Mouse (Mus musculus): Measurements from ENCODE around the gene Parl.

- TF ChIP-seq POLR2A (IDR thresholded peaks at IDR 0.05; ENCODE audit: control insufficient read depth, extremely low read depth, insufficient read depth, low read length, poor library complexity): no peak
- TF ChIP-seq CTCF (IDR thresholded peaks at IDR 0.05; ENCODE audit: borderline replicate concordance, control insufficient read depth, extremely low read depth, insufficient read depth, low read length, poor library complexity): no peak
Measured at GRCm38 (mm10) chr16:20325286-20325685, 23.1 kb upstream of the Parl start, which contains the start of gene Cyp2ab1.

Data from thymus, adult 2 months (tissue).